In the genomic region with DNA sequence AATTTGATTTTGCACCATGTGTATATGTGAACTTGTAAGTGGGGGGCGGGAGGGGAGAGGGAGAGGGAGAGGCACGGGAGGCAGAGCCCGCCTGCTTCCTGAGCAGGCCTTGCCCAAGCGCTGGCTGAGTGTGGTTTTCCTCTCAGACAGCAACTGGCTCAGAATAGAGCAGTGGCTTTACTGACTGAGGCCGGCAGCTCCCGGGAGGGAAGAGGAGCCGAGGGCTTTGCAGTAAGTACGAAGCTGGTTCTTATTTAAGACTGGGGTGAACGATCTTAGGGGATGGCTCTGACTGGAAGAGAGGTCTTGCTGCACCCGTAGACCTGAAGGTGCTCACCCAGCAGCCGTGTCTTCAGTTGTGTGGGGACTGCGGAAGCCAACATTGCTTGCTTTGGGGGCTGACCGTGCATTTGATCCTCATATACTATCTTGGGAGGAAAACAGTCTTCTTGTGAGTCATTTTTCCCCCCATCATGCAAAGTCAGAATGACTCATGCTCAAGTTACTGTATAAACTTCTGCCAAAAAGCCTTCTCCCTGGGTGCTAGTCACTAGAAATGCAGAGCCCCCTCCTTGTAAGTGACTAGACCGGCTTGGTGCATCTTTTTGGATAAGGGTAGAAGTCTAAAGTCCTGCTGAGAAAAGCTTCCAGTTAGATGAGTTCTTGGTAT, we compare ENCODE assay signal across 8 mouse cellular contexts. TPM values are rescaled to one million over a fixed set of nuclear protein-coding genes. Genes with fewer than 3 reads are reported as not detected.
DNase-seq lines count a peak whose midpoint lies in the region; ATAC-seq and TF ChIP-seq lines count a peak whose summit lies in the region.

No protein-coding gene starts in this region.

- H3K27me3 ChIP-seq in Patski = no peaks in the 10 kb centered on the region
- H3K27me3 ChIP-seq in intestine, embryonic 15.5 days (replicated peaks) = no peaks in the 10 kb centered on the region

- ATAC-seq in Patski = peak; percentile 74
- ATAC-seq in intestine, embryonic 15.5 days = 0 out of 2 replicates have a peak, but pooled peaks have one; percentile 49
- no peak for ATAC-seq in inflammation-experienced regulatory T-cells, adult 6 months

- peak; percentile 29 to 50 for DNase-seq in kidney, postnatal 4 days
- no peak for DNase-seq in kidney, adult 9 months
- DNase-seq in Patski (ENCODE audit: low read depth, low spot score) = peak; percentile 70
- DNase-seq in lung, postnatal 10 days = peak; percentile 58
- DNase-seq in thymus, postnatal 0 days (ENCODE audit: low spot score) = peak; percentile 55

- POLR2A ChIA-PET in Patski (lab: Charles Lee) = interaction anchor here (0.5 kb wide), 1 partner anchor 237 kb away, joined by 4 read pairs; no protein-coding TSS in a partner anchor

- TF ChIP-seq CTCF in Patski (IDR thresholded peaks at IDR 0.05) = no peak
- TF ChIP-seq CTCF in embryonic fibroblast, embryonic 13.5 days (IDR thresholded peaks at IDR 0.05; ENCODE audit: borderline replicate concordance, insufficient read depth, low read length) = no peak

- no peaks in the 10 kb centered on the region for H3K36me3 ChIP-seq in intestine, embryonic 15.5 days

- H3K9me3 ChIP-seq in intestine, embryonic 15.5 days = no peaks in the 10 kb centered on the region

- H3K9ac ChIP-seq in intestine, embryonic 15.5 days = no peak overlapping the region

- in situ Hi-C loops in Patski (cut with MboI; ENCODE audit: low pct_unique_long_range_greater_than_20kb) = no loop called here

- WGBS in intestine, embryonic 15.5 days = 43% methylated on average over 14 of the region's 14 CpGs

- peak; percentile 60 for TF ChIP-seq POLR2A in embryonic fibroblast, embryonic 13.5 days (IDR thresholded peaks at IDR 0.05; ENCODE audit: low read depth, low read length)

- CTCF ChIA-PET in Patski (lab: Charles Lee) = interaction anchor here (1.0 to 2.2 kb wide), 5 partner anchors 10 to 28 kb away, joined by 3 to 8 read pairs (median 4); no protein-coding TSS in a partner anchor

- H3K4me1 ChIP-seq in embryonic fibroblast, embryonic 13.5 days (ENCODE audit: control insufficient read depth, insufficient read depth, low read length) = peaks cover 22% of the 10 kb centered on the region
- H3K4me1 ChIP-seq in intestine, embryonic 15.5 days (replicated peaks) = peaks cover 5% of the 10 kb centered on the region; the same call in 1 of the 2 replicates

- H3K4me2 ChIP-seq in intestine, embryonic 15.5 days (replicated peaks) = peak overlapping the region; percentile 14; the same call in 1 of the 2 replicates

- H3K27ac ChIP-seq in embryonic fibroblast, embryonic 13.5 days (ENCODE audit: insufficient read depth, low read length) = peak overlapping the region; percentile 96
- peak overlapping the region; percentile 64; the same call in 1 of the 2 replicates for H3K27ac ChIP-seq in intestine, embryonic 15.5 days

- peak overlapping the region; percentile 4; the same call in 1 of the 2 replicates for H3K4me3 ChIP-seq in embryonic fibroblast, embryonic 13.5 days (ENCODE audit: insufficient read depth, low read length)
- no peak overlapping the region for H3K4me3 ChIP-seq in intestine, embryonic 15.5 days (replicated peaks)

RNA-seq across cellular contexts. Expression of a gene that starts 48.8 kb away (rescaled TPM):
- polyA plus RNA-seq in Patski (2021) = 27.8 TPM
- polyA plus RNA-seq in embryonic fibroblast, embryonic 13.5 days (2011; ENCODE audit: insufficient read length, low read depth, missing spikeins) = 47.3 and 93.9 TPM in 2 replicates
- 10.2 and 10.9 TPM in 2 replicates for polyA plus RNA-seq in intestine, embryonic 15.5 days (2015; fragmentation: Nextera tagmentation; extraction: Ambion mirVana)
- polyA plus RNA-seq in thymus, postnatal 0 days (2015; fragmentation: Nextera tagmentation; extraction: Ambion mirVana) = 1.7 and 2.1 TPM in 2 replicates
- polyA plus RNA-seq in inflammation-experienced regulatory T-cells, adult 6 months (2017; shearing (Covaris generic)) = 1 to 10 TPM in 2 of 3 experiments, under 1 TPM in 1; 0.87 to 6.0 (median 3.3) TPM
